Mouse (Mus musculus) limb, embryonic 14.5 days (tissue): ENCODE data around the gene Kcnk5. TPM values are rescaled to one million over a fixed set of nuclear protein-coding genes. Genes with fewer than 3 reads are reported as not detected.

Experiments
- ATAC-seq: fragments of 200-750 bp; cut with Nextera tagmentation; 2 replicates; pipeline ENCODE4 v1.8.0; 2017; ENCODE audit warnings: low read depth, moderate number of reproducible peaks, moderate TSS enrichment; ENCODE audit not compliant: low FRiP score
- DNase-seq: peaks from one replicate; pipeline ENCODE4 v3.0.0-alpha.2; 2015; ENCODE audit warnings: low spot score
- H3K27ac ChIP-seq: fragments of 300-500 bp; sonication (generic); replicated peaks from 2 replicates; pipeline ENCODE4 v1.5.1; 2014; ENCODE audit warnings: low read depth, mild to moderate bottlenecking, low read length, moderate library complexity, mixed read lengths
- H3K27me3 ChIP-seq: fragments of 300-500 bp; sonication (generic); 2 replicates; pipeline ENCODE4 v1.6.1; 2014; ENCODE audit warnings: low read length, mixed read lengths; ENCODE audit not compliant: control insufficient read depth, insufficient read depth
- H3K36me3 ChIP-seq: fragments of 300-500 bp; sonication (generic); 2 replicates; pipeline ENCODE4 v1.6.1; 2014; ENCODE audit warnings: mild to moderate bottlenecking, low read length, moderate library complexity, mixed read lengths; ENCODE audit not compliant: control insufficient read depth, insufficient read depth
- H3K4me1 ChIP-seq: fragments of 300-500 bp; sonication (generic); 2 replicates; pipeline ENCODE4 v1.6.1; 2014; ENCODE audit warnings: antibody characterized with exemption, low read length, mixed read lengths; ENCODE audit not compliant: control insufficient read depth, insufficient read depth
- H3K4me2 ChIP-seq: fragments of 300-500 bp; sonication (generic); replicated peaks from 2 replicates; pipeline ENCODE4 v1.6.1; 2014; ENCODE audit warnings: low read depth, mild to moderate bottlenecking, low read length, moderate library complexity; ENCODE audit not compliant: severe bottlenecking
- H3K4me3 ChIP-seq: fragments of 300-500 bp; sonication (generic); replicated peaks from 2 replicates; pipeline ENCODE4 v1.5.1; 2014; ENCODE audit warnings: low read length
- H3K9ac ChIP-seq: fragments of 300-500 bp; sonication (generic); 2 replicates; pipeline ENCODE4 v1.6.1; 2014; ENCODE audit warnings: mild to moderate bottlenecking, low read depth, low read length, moderate library complexity; ENCODE audit not compliant: severe bottlenecking
- H3K9me3 ChIP-seq: fragments of 300-500 bp; sonication (generic); 2 replicates; pipeline ENCODE4 v1.6.1; 2016; ENCODE audit warnings: low read length; ENCODE audit not compliant: control insufficient read depth
- POLR2A ChIP-seq: fragments of 200-500 bp; IDR thresholded peaks from 2 replicates; pipeline ENCODE4 v1.8.0; 2012; ENCODE audit warnings: inconsistent platforms, mild to moderate bottlenecking, moderate library complexity, borderline replicate concordance; ENCODE audit not compliant: insufficient read depth, insufficient read length; ENCODE audit errors: extremely low read depth
- WGBS: fragments of 180-500 bp; shearing (Covaris S2); extraction: QIAGEN DNeasy Blood & Tissue Kit; methylation state at CpG from one replicate; pipeline ENCODE4 v1.1.7; 2014; 5-methylcytosine and 5-hydroxymethylcytosine counted together
- polyA plus RNA-seq, 2 experiments: library from polyadenylated mRNA; depleted of rRNA in 1 of 2; stranded (reverse) in 1 of 2; unstranded in 1 of 2; fragments of >200 nt; fragmentation: Nextera tagmentation in 1 of 2; extraction: Ambion mirVana in 1 of 2; gene quantifications; 2 replicates each; pipeline versions ENCODE4 v1.2.1 to v1.2.3; 2012 to 2014

The Kcnk5 gene
- polyA plus RNA-seq, 2 experiments, result 4.1 to 5.5 TPM

GRCm38 (mm10) chr14:20112218-20112617 is 69.4 kb downstream of the Kcnk5 start:
- Histone ChIP-seq H3K27ac (no peak overlapping the region), H3K9me3 (no peaks in the 10 kb centered on the region), H3K4me3 (no peak overlapping the region), H3K4me2 (no peak overlapping the region), H3K27me3 (no peaks in the 10 kb centered on the region), H3K4me1 (peaks cover 7% of the 10 kb centered on the region), H3K9ac (no peak overlapping the region), H3K36me3 (no peaks in the 10 kb centered on the region)
- no peak for TF ChIP-seq POLR2A
- no peak for DNase-seq
- ATAC-seq, result no peak
- 62% methylated on average over 3 of the region's 3 CpGs for WGBS

GRCm38 (mm10) chr14:20110945-20111344 is 70.7 kb downstream of the Kcnk5 start:
- Histone ChIP-seq H3K4me3 (no peak overlapping the region), H3K27ac (no peak overlapping the region), H3K4me1 (peaks cover 1% of the 10 kb centered on the region; the same call in 1 of the 2 replicates), H3K9me3 (no peaks in the 10 kb centered on the region), H3K36me3 (no peaks in the 10 kb centered on the region), H3K27me3 (no peaks in the 10 kb centered on the region), H3K4me2 (no peak overlapping the region), H3K9ac (no peak overlapping the region)
- no peak for ATAC-seq
- TF ChIP-seq POLR2A, result no peak
- 78% methylated on average over 1 of the region's 1 CpGs for WGBS
- no peak for DNase-seq

GRCm38 (mm10) chr14:20106271-20106670 is 75.3 kb downstream of the Kcnk5 start:
- no peaks in the 10 kb centered on the region for H3K27me3 ChIP-seq
- no peak for DNase-seq
- no peak for ATAC-seq

GRCm38 (mm10) chr14:20103207-20103606 is 78.4 kb downstream of the Kcnk5 start:
- no peak for ATAC-seq
- no peaks in the 10 kb centered on the region for H3K36me3 ChIP-seq
- no peaks in the 10 kb centered on the region for H3K4me1 ChIP-seq
- H3K4me3 ChIP-seq, result no peak overlapping the region
- no peak for TF ChIP-seq POLR2A
- no peaks in the 10 kb centered on the region for H3K9me3 ChIP-seq
- H3K4me2 ChIP-seq, result no peak overlapping the region
- no peak overlapping the region for H3K9ac ChIP-seq
- WGBS, result 61% methylated on average over 4 of the region's 4 CpGs
- DNase-seq, result no peak
- H3K27me3 ChIP-seq, result no peaks in the 10 kb centered on the region
- H3K27ac ChIP-seq, result no peak overlapping the region

More at GRCm38 (mm10) chr14:20106271-20106670, 75.3 kb downstream of the Kcnk5 start:
- no peak for TF ChIP-seq POLR2A
- H3K9ac ChIP-seq, result no peak overlapping the region
- H3K27ac ChIP-seq, result no peak overlapping the region
- H3K4me1 ChIP-seq, result no peaks in the 10 kb centered on the region
- no peak overlapping the region for H3K4me3 ChIP-seq
- no peaks in the 10 kb centered on the region for H3K36me3 ChIP-seq
- WGBS, result 77% methylated on average over 6 of the region's 6 CpGs
- no peaks in the 10 kb centered on the region for H3K9me3 ChIP-seq
- no peak overlapping the region for H3K4me2 ChIP-seq

- Histone ChIP-seq H3K4me1 (no peaks in the 10 kb centered on the region), H3K4me2 (no peak overlapping the region), H3K9ac (no peak overlapping the region), H3K4me3 (no peak overlapping the region), H3K27me3 (no peaks in the 10 kb centered on the region), H3K27ac (no peak overlapping the region), H3K9me3 (no peaks in the 10 kb centered on the region), H3K36me3 (no peaks in the 10 kb centered on the region)
- DNase-seq (no peak), ATAC-seq (no peak)
- WGBS, result 27% methylated on average over 5 of the region's 5 CpGs
- TF ChIP-seq POLR2A, result no peak
Measured at GRCm38 (mm10) chr14:20098061-20098460, 83.5 kb downstream of the Kcnk5 start.

GRCm38 (mm10) chr14:20094942-20095341 is 86.7 kb downstream of the Kcnk5 start:
- H3K9ac ChIP-seq, result no peak overlapping the region
- no peak overlapping the region for H3K4me3 ChIP-seq
- no peaks in the 10 kb centered on the region for H3K27me3 ChIP-seq
- no peaks in the 10 kb centered on the region for H3K36me3 ChIP-seq
- H3K4me1 ChIP-seq, result no peaks in the 10 kb centered on the region
- no peak for TF ChIP-seq POLR2A
- H3K4me2 ChIP-seq, result no peak overlapping the region
- DNase-seq (no peak), ATAC-seq (no peak)
- H3K27ac ChIP-seq, result no peak overlapping the region
- no peaks in the 10 kb centered on the region for H3K9me3 ChIP-seq
- 33% methylated on average over 5 of the region's 5 CpGs for WGBS
